Mouse (Mus musculus): ENCODE data around the gene Dlg5.

DNA sequence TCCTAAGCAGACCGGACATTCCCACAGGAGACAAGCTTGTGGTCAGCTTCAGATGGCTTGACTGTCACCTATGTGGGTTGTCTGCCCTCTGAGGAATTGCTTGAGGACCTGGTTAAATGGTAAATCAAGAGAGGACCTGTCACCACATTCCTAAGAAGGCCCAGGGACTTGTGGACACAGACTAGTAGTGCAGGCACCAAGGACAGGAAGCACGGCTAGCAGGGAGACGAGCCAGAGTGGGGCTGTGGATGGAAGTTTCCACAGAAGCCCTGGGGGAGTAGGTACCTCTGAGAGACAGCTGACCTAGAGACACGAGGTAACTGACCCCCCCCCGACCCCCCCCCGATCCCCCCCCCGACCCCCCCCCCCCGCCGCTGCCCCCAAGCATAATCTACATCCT, 39.4 kb downstream of the Dlg5 start:
- TF ChIP-seq CTCF (IDR thresholded peaks at IDR 0.05; ENCODE audit: low read depth, low read length) (no peak), EP300 (IDR thresholded peaks at IDR 0.05; ENCODE audit: insufficient read depth, low read depth, low read length) (no peak), POLR2A (IDR thresholded peaks at IDR 0.05; ENCODE audit: insufficient read depth, low read length) (no peak)

Data from ES-Bruce4 (cell line).